Mouse (Mus musculus) kidney, postnatal 14 days (tissue): ENCODE results near the gene Znfx1.

Experiments used
- DNase-seq: peaks from one replicate; pipeline ENCODE4 v3.0.0; 2022; ENCODE audit warnings: mixed read lengths

Znfx1 gene

GRCm38 (mm10) chr2:167062965-167063880 is at the start of gene Znfx1:
TSS of gene Znfx1 (minus strand) at chr2:167063015.
- peak; percentile 97 for DNase-seq

GRCm38 (mm10) chr2:167112259-167112658 is 49.4 kb upstream of the Znfx1 start:
- no peak for DNase-seq

- no peak for DNase-seq
Measured at GRCm38 (mm10) chr2:167109506-167109905, 46.7 kb upstream of the Znfx1 start.

- DNase-seq = no peak
Measured at GRCm38 (mm10) chr2:167103546-167103945, 40.7 kb upstream of the Znfx1 start.

GRCm38 (mm10) chr2:167101743-167102441 is 39.1 kb upstream of the Znfx1 start:
- DNase-seq = peak; percentile 62

GRCm38 (mm10) chr2:167094688-167095087 is 31.9 kb upstream of the Znfx1 start:
- no peak for DNase-seq

- DNase-seq = no peak
Measured at GRCm38 (mm10) chr2:167093171-167093900, 30.5 kb upstream of the Znfx1 start.

- no peak for DNase-seq
Measured at GRCm38 (mm10) chr2:167090271-167090670, 27.5 kb upstream of the Znfx1 start.

GRCm38 (mm10) chr2:167086836-167087235 is 24.0 kb upstream of the Znfx1 start:
- no peak for DNase-seq

- DNase-seq = no peak
Measured at GRCm38 (mm10) chr2:167086092-167086491, 23.3 kb upstream of the Znfx1 start.

GRCm38 (mm10) chr2:167081639-167082038 is 18.8 kb upstream of the Znfx1 start:
- DNase-seq = peak; percentile 37

GRCm38 (mm10) chr2:167081135-167081534 is 18.3 kb upstream of the Znfx1 start:
- no peak for DNase-seq

GRCm38 (mm10) chr2:167080387-167080786 is 17.6 kb upstream of the Znfx1 start:
- DNase-seq = no peak

GRCm38 (mm10) chr2:167079535-167080257 is 16.9 kb upstream of the Znfx1 start:
- DNase-seq = no peak

GRCm38 (mm10) chr2:167078931-167079495 is 16.2 kb upstream of the Znfx1 start:
- DNase-seq = no peak

GRCm38 (mm10) chr2:167078486-167078885 is 15.7 kb upstream of the Znfx1 start:
- no peak for DNase-seq

GRCm38 (mm10) chr2:167077199-167077962 is 14.6 kb upstream of the Znfx1 start:
- no peak for DNase-seq

GRCm38 (mm10) chr2:167076759-167077158 is 13.9 kb upstream of the Znfx1 start:
- DNase-seq = no peak

GRCm38 (mm10) chr2:167076352-167076751 is 13.5 kb upstream of the Znfx1 start:
- no peak for DNase-seq

- no peak for DNase-seq
Measured at GRCm38 (mm10) chr2:167074587-167074986, 11.8 kb upstream of the Znfx1 start.
